Mouse (Mus musculus) layer of hippocampus, adult 18-20 months (tissue): ENCODE results near the gene Kifc3. TPM values are rescaled to one million over a fixed set of nuclear protein-coding genes. Genes with fewer than 3 reads are reported as not detected.

Source experiments
- DNase-seq, 2 experiments: peaks; one replicate each; pipeline ENCODE4 v3.0.0; 2022; ENCODE audit warnings: low spot score in 2 of 2
- total RNA-seq, 2 experiments: library from RNA; stranded (reverse); gene quantifications; 2 replicates each; pipeline ENCODE4 v1.2.3; 2021

The Kifc3 gene
- total RNA-seq, 2 experiments from 2014 or later: 57.0 to 57.2 TPM

- DNase-seq: no peak
These were observed 43.3 kb downstream of the Kifc3 start for GRCm38 (mm10) chr8:95159344-95159743.

GRCm38 (mm10) chr8:95158654-95159053 lies 44.0 kb downstream of the Kifc3 start:
- DNase-seq: no peak

GRCm38 (mm10) chr8:95157145-95157544 lies 45.5 kb downstream of the Kifc3 start:
- no peak for DNase-seq

- no peak for DNase-seq
These were observed 46.5 kb downstream of the Kifc3 start for GRCm38 (mm10) chr8:95156108-95156507.

DNA sequence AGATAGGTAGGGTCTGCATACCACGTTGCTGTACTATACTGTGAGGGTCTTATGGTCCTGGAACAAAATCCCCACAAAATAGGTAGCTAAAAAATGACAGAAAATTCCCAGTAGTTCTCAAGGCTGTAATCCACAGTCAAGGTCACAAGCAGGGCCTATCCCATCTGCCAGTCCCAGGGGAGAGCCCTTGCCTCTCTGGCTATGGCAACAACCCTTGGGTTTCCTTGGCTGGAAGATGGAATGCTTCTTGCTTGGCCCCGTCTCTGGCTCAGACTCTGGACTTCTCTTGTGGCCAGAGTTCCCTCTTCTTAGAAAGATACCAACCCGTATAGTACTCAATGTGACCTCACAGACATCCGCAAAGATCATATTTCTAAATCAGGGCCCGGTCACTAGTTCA lies 47.3 kb downstream of the Kifc3 start:
- DNase-seq: no peak

GRCm38 (mm10) chr8:95154654-95155053 lies 48.0 kb downstream of the Kifc3 start:
- no peak for DNase-seq

GRCm38 (mm10) chr8:95154056-95154455 lies 48.6 kb downstream of the Kifc3 start:
- DNase-seq: no peak

- DNase-seq: no peak
These were observed 52.0 kb downstream of the Kifc3 start for GRCm38 (mm10) chr8:95150608-95151007.

- DNase-seq: no peak
These were observed 53.2 kb downstream of the Kifc3 start for GRCm38 (mm10) chr8:95149426-95149825.

DNA sequence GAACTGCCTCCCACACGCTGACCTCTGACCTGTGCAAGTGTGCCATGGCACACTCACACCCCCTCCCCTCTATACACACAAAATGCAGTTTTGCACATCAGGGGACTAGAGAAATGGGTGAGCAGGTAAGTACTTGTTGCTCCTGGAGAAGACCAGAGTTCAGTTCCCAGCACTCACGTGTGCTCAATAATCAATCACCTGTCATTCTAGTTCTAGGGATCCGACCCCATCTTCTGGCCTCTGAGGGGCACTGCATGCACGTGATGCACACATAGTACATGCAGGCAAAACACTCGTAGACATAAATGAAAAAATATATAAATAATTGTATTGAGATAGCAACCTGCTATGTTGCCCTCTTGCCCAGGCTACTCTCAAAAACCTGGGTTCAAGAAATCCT lies 55.8 kb downstream of the Kifc3 start:
- no peak for DNase-seq

DNA sequence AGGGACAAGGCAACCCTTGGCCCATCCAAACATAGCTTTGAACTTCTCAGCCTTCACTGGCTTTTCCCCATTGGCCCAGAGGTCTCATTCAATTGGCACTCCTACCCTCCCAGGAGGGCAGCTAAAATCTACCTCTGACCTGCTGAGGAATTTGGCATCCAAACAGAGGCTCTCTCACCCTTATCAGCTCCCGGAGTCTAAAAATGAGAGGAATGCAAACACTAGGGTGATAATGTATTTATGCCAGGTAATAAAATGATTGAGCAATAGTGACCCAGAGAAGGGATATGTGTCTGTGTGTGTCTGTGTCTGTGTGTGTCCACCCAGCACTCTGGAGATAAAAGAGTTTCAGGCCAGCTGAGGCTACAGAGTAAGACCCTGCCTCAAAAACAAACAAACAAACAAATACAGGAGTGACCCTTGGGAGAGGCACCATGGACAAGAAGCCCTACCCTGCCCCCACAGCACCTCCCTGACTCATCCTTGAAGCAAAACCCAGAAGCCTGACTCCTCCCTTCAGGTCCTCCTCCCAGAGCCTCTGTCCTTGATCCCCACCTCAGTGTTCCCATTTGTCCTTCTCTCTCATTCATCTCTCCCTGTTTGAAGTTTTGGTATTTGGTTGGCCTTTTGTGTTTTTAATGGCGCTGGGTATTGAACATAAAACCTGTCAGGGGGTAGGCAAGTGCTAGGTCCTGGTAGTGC lies 56.4 kb downstream of the Kifc3 start:
- DNase-seq: no peak

- no peak for DNase-seq
These were observed 58.0 kb downstream of the Kifc3 start for GRCm38 (mm10) chr8:95144631-95145015.

DNA sequence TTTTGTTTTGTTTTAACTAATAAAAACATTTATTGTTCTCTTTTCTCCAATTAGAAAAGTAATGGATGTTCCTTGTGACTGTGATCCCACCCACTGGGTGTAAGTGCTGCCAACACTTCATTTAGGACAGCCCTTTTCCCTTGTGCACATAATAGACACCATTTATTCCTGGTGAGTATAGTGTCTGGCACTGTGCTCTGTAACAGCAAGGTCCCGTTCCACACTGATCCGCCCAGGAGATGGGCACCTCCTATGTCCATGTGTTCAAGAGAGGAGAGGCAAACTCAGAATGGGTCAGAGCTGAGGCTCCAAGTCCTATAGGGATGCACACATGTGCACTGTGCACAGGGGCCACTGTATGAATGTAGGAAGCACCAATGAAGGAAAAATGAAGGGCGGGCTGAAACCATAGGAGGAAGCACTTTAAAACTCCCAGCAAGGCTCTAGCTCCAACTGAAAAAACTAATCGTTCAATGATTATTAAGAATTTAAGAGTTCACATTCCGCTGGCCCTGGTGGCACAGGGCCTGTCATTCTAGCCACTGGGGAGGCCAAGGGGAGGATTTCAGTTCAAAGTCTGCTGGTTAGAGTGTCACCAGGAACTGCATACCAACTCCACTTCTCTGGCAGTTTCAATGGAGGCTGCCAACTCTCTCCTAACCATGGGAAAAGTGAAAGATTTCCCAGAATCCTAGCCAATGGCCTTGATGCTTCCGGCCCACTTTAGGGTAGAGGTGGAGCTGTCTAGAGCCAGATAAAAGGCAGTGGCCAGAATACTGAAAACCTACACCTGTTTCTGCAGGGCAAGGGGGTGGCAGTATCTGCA lies 58.6 kb downstream of the Kifc3 start:
- peak in 1 of 2 experiments; percentile 35 for DNase-seq

GRCm38 (mm10) chr8:95142985-95143804 lies 59.4 kb downstream of the Kifc3 start:
- peak; percentile 38 to 52 for DNase-seq

- peak; percentile 85 to 94 for DNase-seq
These were observed 60.4 kb downstream of the Kifc3 start for GRCm38 (mm10) chr8:95142075-95142831.

GRCm38 (mm10) chr8:95141469-95142074 lies 61.0 kb downstream of the Kifc3 start:
- DNase-seq: no peak

- no peak for DNase-seq
These were observed 61.6 kb downstream of the Kifc3 start for GRCm38 (mm10) chr8:95141026-95141425.

DNA sequence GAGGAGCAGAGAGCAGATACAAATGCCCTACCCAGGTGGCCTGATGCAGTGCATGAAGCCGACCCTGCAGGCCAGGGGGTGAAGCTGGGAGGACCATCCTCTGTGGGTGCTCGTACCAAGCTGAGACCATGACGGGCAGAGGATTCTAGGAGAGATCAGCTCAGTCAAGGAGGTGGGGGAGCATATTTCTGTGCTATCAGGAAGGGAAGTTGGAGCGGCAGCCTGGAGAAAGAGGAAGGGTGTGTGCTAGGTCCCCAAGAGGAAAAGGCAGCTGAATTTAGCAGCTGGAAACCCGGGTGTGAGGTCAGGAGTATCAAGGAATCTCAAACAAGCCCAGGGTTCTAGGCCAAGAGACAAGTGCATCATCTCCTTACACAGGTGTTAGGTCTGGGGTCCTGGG lies 62.1 kb downstream of the Kifc3 start:
- no peak for DNase-seq

DNA sequence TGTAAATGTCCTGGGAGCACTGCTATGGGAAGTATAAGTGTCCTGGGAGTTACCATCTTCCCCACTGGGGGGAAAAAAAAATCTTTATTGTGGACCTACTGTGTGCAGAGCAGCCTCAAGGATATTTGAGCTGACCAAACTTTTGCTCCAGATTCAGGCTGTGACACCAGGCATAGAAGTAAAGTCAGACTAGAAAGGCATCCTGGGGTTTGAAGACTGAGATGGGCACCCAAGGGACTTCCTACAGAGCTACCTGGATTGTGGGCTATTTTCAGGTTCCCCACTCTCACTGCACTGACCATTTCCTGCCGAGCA lies 63.6 kb downstream of the Kifc3 start:
- no peak for DNase-seq

GRCm38 (mm10) chr8:95138341-95139050 lies 64.1 kb downstream of the Kifc3 start:
- no peak for DNase-seq
